17 mouse cellular contexts compared by ENCODE assay signal in genomic region chrX:69100216-69100615, GRCm38 (mm10).
DNase-seq lines count a peak whose midpoint lies in the region; ATAC-seq lines count a peak whose summit lies in the region.
"Had no signal": no experiment of that assay in that cellular context is flagged by ENCODE, and none has a peak within 500 bp of the region (broad histone marks: within the 10 kb centered on the region; RNA-seq: fewer than 3 reads in every experiment).

No protein-coding gene starts in this region.

- no peak overlapping the region for H3K27ac ChIP-seq in heart, embryonic 14.5 days (replicated peaks in 1 of 2; ENCODE audit: control insufficient read depth in 1 of 2, insufficient read depth in 1 of 2, low read depth in 2 of 2, low read length in 2 of 2)
- no peak overlapping the region for H3K27ac ChIP-seq in heart, embryonic 12.5 days (ENCODE audit: poor library complexity, severe bottlenecking)
- H3K27ac ChIP-seq: forebrain, embryonic 13.5 days; hindbrain, embryonic 10.5 days; liver, embryonic 14.5 days had no signal

- no peak overlapping the region for H3K4me3 ChIP-seq in heart, embryonic 14.5 days (ENCODE audit: control insufficient read depth in 1 of 2, insufficient read depth in 1 of 2, low read depth in 1 of 2, low read length in 2 of 2)
- H3K4me3 ChIP-seq in heart, embryonic 12.5 days, result no peak overlapping the region
- H3K4me3 ChIP-seq: forebrain, embryonic 13.5 days; hindbrain, embryonic 10.5 days had no signal

- H3K4me2 ChIP-seq in heart, embryonic 14.5 days (ENCODE audit: low read length), result peak overlapping the region; percentile 6; the same call in 1 of the 2 replicates
- H3K4me2 ChIP-seq in heart, embryonic 12.5 days, result no peak overlapping the region
- H3K4me2 ChIP-seq: forebrain, embryonic 13.5 days had no signal

- H3K4me1 ChIP-seq in heart, embryonic 14.5 days (ENCODE audit: control insufficient read depth in 2 of 2, insufficient read depth in 2 of 2, low read length in 2 of 2), result no peaks in the 10 kb centered on the region
- no peaks in the 10 kb centered on the region for H3K4me1 ChIP-seq in heart, embryonic 12.5 days (replicated peaks)
- H3K4me1 ChIP-seq: forebrain, embryonic 13.5 days had no signal

- peak; percentile 1 for DNase-seq in kidney, postnatal 4 days
- DNase-seq in kidney, postnatal 25 days, result no peak
- DNase-seq in urinary bladder, postnatal 14 days (ENCODE audit: low spot score), result peak; percentile 7
- no peak for DNase-seq in urinary bladder, adult 2 months (ENCODE audit: low spot score)
- DNase-seq: B cell, adult 2 months; cerebellum, adult 11 months; cerebellum, postnatal 25 days; gastrocnemius, postnatal 36 days; layer of hippocampus, adult 9-11 months; lung, postnatal 14 days; thymus, postnatal 36 days had no signal

- 29% methylated on average over 5 of the region's 5 CpGs for WGBS in heart, embryonic 14.5 days
- 31% methylated on average over 5 of the region's 5 CpGs for WGBS in heart, embryonic 12.5 days

- no peak overlapping the region for H3K9ac ChIP-seq in heart, embryonic 14.5 days (ENCODE audit: low read length)
- H3K9ac ChIP-seq in heart, embryonic 12.5 days, result no peak overlapping the region
- H3K9ac ChIP-seq: forebrain, embryonic 13.5 days; liver, embryonic 14.5 days had no signal

- ATAC-seq in heart, embryonic 14.5 days (ENCODE audit: insufficient number of reproducible peaks, insufficient read depth, low FRiP score, low read depth), result no peak
- no peak for ATAC-seq in heart, embryonic 12.5 days (ENCODE audit: insufficient number of reproducible peaks, low FRiP score)
- no peak for ATAC-seq in frontal cortex, adult (ENCODE audit: low TSS enrichment)
- ATAC-seq: forebrain, embryonic 13.5 days had no signal

- no peaks in the 10 kb centered on the region for H3K27me3 ChIP-seq in heart, embryonic 14.5 days (ENCODE audit: control insufficient read depth, insufficient read depth, low read length)
- H3K27me3 ChIP-seq in heart, embryonic 12.5 days (replicated peaks), result no peaks in the 10 kb centered on the region
- H3K27me3 ChIP-seq: forebrain, embryonic 13.5 days had no signal

- H3K36me3 ChIP-seq in heart, embryonic 14.5 days (ENCODE audit: control insufficient read depth, insufficient read depth, low read length), result no peaks in the 10 kb centered on the region
- no peaks in the 10 kb centered on the region for H3K36me3 ChIP-seq in heart, embryonic 12.5 days
- H3K36me3 ChIP-seq: hindbrain, embryonic 10.5 days had no signal

- no peaks in the 10 kb centered on the region for H3K9me3 ChIP-seq in heart, embryonic 14.5 days (ENCODE audit: control insufficient read depth, low read length)
- H3K9me3 ChIP-seq in heart, embryonic 12.5 days (replicated peaks), result no peaks in the 10 kb centered on the region
- H3K9me3 ChIP-seq: forebrain, embryonic 13.5 days; hindbrain, embryonic 10.5 days had no signal

Comparison
In these comparisons a context has a peak if more than half of its experiments do, and no peak if none do; other contexts are left out.
1. DNase-seq: peak in kidney, postnatal 4 days (2 of 2) and urinary bladder, postnatal 14 days (single experiment); none in kidney, postnatal 25 days (0 of 2) and urinary bladder, adult 2 months (single experiment).